Mouse (Mus musculus) brain, adult 2 months (tissue): ENCODE results near the gene Gm498.

ENCODE experiments used
- DNase-seq: peaks from one replicate; pipeline ENCODE4 v3.0.0; 2011; ENCODE audit warnings: low read depth, low spot score

Gene Gm498

GRCm38 (mm10) chr7:143891146-143891545, 24.5 kb downstream of the Gm498 start:
- peak; percentile 63 for DNase-seq

- peak; percentile 20 for DNase-seq
Observed at GRCm38 (mm10) chr7:143892361-143892760, 25.7 kb downstream of the Gm498 start.

GRCm38 (mm10) chr7:143900667-143901066, 34.0 kb downstream of the Gm498 start:
- peak; percentile 76 for DNase-seq

- DNase-seq = peak; percentile 29
Observed at GRCm38 (mm10) chr7:143905176-143905575, 38.5 kb downstream of the Gm498 start.

- peak; percentile 83 for DNase-seq
Observed at GRCm38 (mm10) chr7:143905606-143906005, 39.0 kb downstream of the Gm498 start.

GRCm38 (mm10) chr7:143913611-143914010, 47.0 kb downstream of the Gm498 start:
- no peak for DNase-seq

- DNase-seq = no peak
Observed at GRCm38 (mm10) chr7:143919031-143919679, 52.5 kb downstream of the Gm498 start.

- DNase-seq = no peak
Observed at GRCm38 (mm10) chr7:143929899-143930298, 63.3 kb downstream of the Gm498 start.

- DNase-seq = peak; percentile 50
Observed at GRCm38 (mm10) chr7:143938647-143939046, 72.0 kb downstream of the Gm498 start.

GRCm38 (mm10) chr7:143939476-143939875, 72.8 kb downstream of the Gm498 start:
- DNase-seq = no peak

- DNase-seq = no peak
Observed at GRCm38 (mm10) chr7:143942941-143943691, 76.5 kb downstream of the Gm498 start.

GRCm38 (mm10) chr7:143944421-143944980, 77.9 kb downstream of the Gm498 start:
- DNase-seq = peak; percentile 50
